Mouse (Mus musculus) testis, adult 2 months (tissue): ENCODE measurements at regions not wholly inside any gene's neighbourhood (a gene's known extent, or its start where the extent isn't known, plus 50 kb on each side); places are given as distances from the start of the nearest gene placed in this dataset.

Source experiments
- H3K27ac ChIP-seq: fragments of 200-500 bp; 2 replicates; pipeline ENCODE4 v1.5.1; 2012; ENCODE audit warnings: low read depth, low read length; ENCODE audit not compliant: control insufficient read depth, insufficient read depth
- H3K27me3 ChIP-seq: fragments of 200-500 bp; 2 replicates; pipeline ENCODE4 v1.6.1; 2012; ENCODE audit warnings: mild to moderate bottlenecking, low read length, moderate library complexity; ENCODE audit not compliant: control insufficient read depth, insufficient read depth
- H3K36me3 ChIP-seq: fragments of 200-500 bp; 2 replicates; pipeline ENCODE4 v1.6.1; 2012; ENCODE audit warnings: mild to moderate bottlenecking, low read length; ENCODE audit not compliant: control insufficient read depth, insufficient read depth
- H3K4me1 ChIP-seq: fragments of 200-500 bp; 2 replicates; pipeline ENCODE4 v1.6.1; 2012; ENCODE audit warnings: low read length; ENCODE audit not compliant: control insufficient read depth, insufficient read depth
- H3K4me3 ChIP-seq: fragments of 200-500 bp; 2 replicates; pipeline ENCODE4 v1.5.1; 2012; ENCODE audit warnings: low read depth, mild to moderate bottlenecking, low read length, moderate library complexity, mixed read lengths; ENCODE audit not compliant: control insufficient read depth
- CTCF ChIP-seq: fragments of 200-500 bp; IDR thresholded peaks from 2 replicates; pipeline ENCODE4 v1.5.1; 2012; ENCODE audit warnings: low read depth, mild to moderate bottlenecking, inconsistent platforms, low read length, moderate library complexity; ENCODE audit not compliant: control insufficient read depth, insufficient read depth, insufficient replicate concordance
- POLR2A ChIP-seq: fragments of 200-500 bp; IDR thresholded peaks from 2 replicates; pipeline ENCODE4 v1.6.1; 2012; ENCODE audit warnings: low read depth, mild to moderate bottlenecking, inconsistent platforms, low read length, moderate library complexity; ENCODE audit not compliant: control insufficient read depth

DNA sequence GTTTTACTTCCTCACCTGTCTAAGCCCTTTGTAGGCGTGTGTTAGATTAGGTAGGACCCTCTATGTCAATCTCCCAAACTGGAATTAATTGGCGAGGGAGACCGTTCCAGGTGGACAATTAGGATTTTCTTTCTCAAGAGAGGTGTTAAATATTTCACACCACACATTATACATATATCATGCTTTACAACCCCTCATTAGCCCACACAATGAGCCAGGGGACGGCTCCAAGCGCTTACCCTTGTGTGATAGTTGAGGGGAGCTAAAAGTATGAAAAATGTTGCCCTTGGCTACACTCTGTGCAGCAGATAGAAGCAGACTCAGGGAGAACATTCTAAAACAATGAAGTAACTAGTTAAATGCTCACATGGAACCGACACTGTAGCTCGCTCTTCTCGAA, 153.5 kb upstream of the Cep162 start:
- no peak for TF ChIP-seq CTCF
- TF ChIP-seq POLR2A, result no peak
- Histone ChIP-seq H3K4me1 (no peaks in the 10 kb centered on the region), H3K27ac (no peak overlapping the region), H3K4me3 (no peak overlapping the region), H3K27me3 (no peaks in the 10 kb centered on the region), H3K36me3 (no peaks in the 10 kb centered on the region)

DNA sequence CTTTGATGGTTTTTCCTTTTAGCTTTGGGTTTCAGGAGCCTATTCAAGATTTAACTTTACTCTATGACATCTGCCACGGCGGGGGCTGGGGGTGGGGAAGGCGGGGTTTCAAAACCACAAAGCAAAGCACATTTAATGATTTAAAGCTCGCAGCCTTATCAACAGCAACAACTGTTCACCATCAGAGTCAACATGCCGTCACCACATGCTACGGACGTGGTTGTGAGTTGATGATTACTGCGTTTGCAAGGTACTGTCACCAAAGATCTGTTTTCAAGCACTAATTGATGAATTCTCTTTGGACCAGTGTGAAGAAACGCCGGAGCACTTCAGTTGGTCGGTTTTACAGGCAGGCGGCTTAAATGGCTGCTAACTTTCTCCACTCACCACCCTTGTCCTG, 151.1 kb upstream of the Cep162 start:
- Histone ChIP-seq H3K27ac (no peak overlapping the region), H3K4me3 (no peak overlapping the region), H3K27me3 (no peaks in the 10 kb centered on the region), H3K36me3 (no peaks in the 10 kb centered on the region), H3K4me1 (no peaks in the 10 kb centered on the region)
- no peak for TF ChIP-seq POLR2A
- TF ChIP-seq CTCF, result no peak

DNA sequence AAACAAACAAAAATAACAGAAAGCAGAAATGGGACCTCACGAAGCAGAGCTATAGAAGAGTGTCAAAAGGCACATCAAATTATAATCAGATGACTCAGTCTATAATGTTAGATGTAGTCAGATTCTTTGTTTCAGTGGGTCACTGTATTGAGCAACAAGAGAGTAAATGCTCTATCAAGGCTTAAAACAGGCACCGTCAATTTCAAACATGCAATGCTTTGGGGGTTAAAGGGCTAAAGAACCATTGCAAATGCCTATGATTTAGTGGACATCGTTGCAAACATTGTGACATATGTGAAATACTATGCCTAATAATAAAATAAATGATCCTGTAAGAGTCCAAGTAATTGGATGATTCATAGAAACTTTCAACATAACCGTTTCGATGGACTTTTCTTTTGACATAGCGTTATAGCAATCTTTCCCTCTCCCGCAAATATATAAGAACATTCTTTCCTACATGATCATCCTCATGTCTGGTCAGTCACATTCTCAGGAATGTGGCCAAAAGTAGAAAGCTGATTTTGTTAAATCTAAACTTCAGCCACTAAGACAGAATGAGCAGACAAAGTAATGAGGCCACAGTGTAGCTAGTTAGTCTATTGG, 149.9 kb upstream of the Cep162 start:
- no peaks in the 10 kb centered on the region for H3K4me1 ChIP-seq
- TF ChIP-seq CTCF (no peak), POLR2A (no peak)
- no peaks in the 10 kb centered on the region for H3K36me3 ChIP-seq

DNA sequence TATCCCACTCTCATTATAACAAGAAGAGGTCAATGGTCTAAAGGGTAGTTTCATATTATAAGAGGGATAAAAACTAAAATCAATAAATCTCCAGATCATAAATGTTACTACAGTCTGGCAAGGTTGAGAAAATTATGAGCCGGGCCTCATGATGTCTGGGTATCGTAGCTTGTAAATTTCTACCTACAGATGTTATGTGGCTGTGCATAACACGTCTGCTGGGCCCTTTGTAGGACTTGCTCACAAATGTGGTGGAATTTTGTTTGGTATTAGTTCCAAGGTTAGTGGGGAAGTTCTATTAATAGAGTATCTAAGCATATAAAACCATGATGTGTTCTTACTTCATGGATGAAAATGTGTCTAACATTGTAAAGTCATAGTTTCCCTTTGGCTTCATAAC, 146.7 kb upstream of the Cep162 start:
- Histone ChIP-seq H3K36me3 (no peaks in the 10 kb centered on the region), H3K27me3 (no peaks in the 10 kb centered on the region), H3K27ac (no peak overlapping the region), H3K4me3 (no peak overlapping the region), H3K4me1 (no peaks in the 10 kb centered on the region)
- TF ChIP-seq CTCF (no peak), POLR2A (no peak)

More for the DNA sequence above, 149.9 kb upstream of the Cep162 start:
- no peak overlapping the region for H3K27ac ChIP-seq
- H3K4me3 ChIP-seq, result no peak overlapping the region
- no peaks in the 10 kb centered on the region for H3K27me3 ChIP-seq

DNA sequence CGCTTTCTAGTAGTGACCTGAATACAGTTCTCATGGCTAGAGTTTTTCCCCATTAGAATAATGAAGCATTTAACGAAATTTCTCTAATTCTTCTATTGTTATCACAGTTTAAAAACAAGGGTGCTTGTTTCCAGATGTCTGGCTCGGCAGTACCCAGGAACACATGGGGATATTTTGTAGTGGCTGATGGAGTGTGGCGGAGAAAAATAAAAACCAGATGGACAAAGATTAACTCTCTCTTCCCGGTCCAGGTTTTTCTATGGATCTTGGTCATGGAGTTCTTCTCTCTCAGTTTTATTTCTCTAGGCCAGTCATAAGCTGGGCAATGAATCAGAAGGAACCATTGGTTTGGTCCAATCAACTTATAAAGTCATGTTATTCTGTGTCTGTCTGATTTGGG, 132.2 kb upstream of the Cep162 start:
- H3K36me3 ChIP-seq, result no peaks in the 10 kb centered on the region
- H3K4me1 ChIP-seq, result no peaks in the 10 kb centered on the region
- no peaks in the 10 kb centered on the region for H3K27me3 ChIP-seq
- no peak overlapping the region for H3K27ac ChIP-seq
- H3K4me3 ChIP-seq, result no peak overlapping the region
- no peak for TF ChIP-seq CTCF
- no peak for TF ChIP-seq POLR2A

DNA sequence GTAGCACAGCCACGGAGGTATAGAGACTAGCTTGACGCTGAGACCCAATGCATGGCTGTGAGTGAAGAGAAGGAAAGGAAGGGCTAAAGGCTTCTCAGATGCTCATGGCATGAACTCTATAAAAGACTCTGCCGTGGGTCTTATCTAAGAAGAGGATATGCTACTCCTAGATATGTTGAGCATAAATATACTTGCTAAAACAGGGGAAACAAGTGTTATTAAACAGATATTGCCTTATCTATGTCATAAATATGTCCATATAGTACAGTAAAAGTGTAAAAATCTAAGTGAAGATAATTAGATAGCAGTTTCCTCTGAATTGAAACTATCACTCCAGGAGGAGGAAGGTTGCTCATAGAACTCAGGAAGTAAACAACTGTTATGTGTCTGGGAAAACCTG, 128.2 kb upstream of the Cep162 start:
- no peak overlapping the region for H3K27ac ChIP-seq
- no peaks in the 10 kb centered on the region for H3K4me1 ChIP-seq
- no peaks in the 10 kb centered on the region for H3K27me3 ChIP-seq
- H3K36me3 ChIP-seq, result no peaks in the 10 kb centered on the region
- H3K4me3 ChIP-seq, result no peak overlapping the region
- TF ChIP-seq CTCF (no peak), POLR2A (no peak)

DNA sequence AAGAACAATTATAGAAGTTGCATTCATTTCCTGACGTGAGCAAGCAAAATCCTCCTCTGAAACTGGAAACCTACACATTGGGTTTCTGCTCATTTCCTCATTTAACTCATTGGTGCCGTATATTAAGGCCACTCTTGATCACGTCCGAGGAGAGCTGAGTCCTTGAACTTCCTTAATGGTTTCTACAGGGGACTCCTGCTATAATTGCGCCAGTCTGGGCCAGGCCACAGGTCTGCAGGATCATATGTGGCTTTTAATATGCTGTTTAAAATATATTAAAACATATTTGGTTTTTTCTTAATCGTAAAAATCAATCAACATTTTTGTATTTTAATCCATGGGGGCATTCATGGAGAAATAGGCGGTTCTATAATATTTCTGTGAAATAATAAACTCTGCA, 122.6 kb upstream of the Cep162 start:
- Histone ChIP-seq H3K4me3 (no peak overlapping the region), H3K4me1 (no peaks in the 10 kb centered on the region), H3K36me3 (no peaks in the 10 kb centered on the region), H3K27ac (no peak overlapping the region), H3K27me3 (no peaks in the 10 kb centered on the region)
- TF ChIP-seq POLR2A, result no peak
- no peak for TF ChIP-seq CTCF

DNA sequence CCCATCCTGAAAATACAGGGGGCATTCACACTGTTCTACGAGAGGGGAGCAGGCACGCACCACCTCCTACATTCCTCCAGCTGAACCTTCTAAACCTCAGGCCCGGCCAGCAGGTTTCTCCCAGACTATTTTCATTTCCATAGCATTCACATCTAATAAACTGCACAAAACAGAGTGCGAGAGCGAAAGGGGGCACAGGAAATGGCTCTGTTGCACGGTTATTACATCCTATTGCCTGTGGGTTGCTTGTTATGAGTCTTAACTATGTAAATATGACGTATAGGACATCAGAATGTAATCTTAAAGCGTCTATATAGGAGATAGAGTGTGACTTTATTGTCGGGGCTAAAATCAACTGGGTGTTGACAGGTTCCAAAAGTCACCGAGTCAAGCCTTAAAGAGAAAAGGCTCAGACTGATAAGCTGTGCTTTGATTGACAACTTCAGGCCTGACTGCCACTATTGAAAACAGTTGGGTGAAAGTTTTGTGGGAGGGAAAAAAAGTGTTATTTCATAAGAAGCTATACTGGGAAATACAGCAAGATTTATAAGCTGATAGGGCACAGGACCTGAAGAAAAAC, 121.5 kb upstream of the Cep162 start:
- no peaks in the 10 kb centered on the region for H3K27me3 ChIP-seq
- H3K4me3 ChIP-seq, result no peak overlapping the region
- H3K27ac ChIP-seq, result no peak overlapping the region
- no peaks in the 10 kb centered on the region for H3K36me3 ChIP-seq
- no peak for TF ChIP-seq POLR2A
- TF ChIP-seq CTCF, result no peak
- no peaks in the 10 kb centered on the region for H3K4me1 ChIP-seq
